19 mouse cellular contexts compared by ENCODE assay signal in the genomic region with DNA sequence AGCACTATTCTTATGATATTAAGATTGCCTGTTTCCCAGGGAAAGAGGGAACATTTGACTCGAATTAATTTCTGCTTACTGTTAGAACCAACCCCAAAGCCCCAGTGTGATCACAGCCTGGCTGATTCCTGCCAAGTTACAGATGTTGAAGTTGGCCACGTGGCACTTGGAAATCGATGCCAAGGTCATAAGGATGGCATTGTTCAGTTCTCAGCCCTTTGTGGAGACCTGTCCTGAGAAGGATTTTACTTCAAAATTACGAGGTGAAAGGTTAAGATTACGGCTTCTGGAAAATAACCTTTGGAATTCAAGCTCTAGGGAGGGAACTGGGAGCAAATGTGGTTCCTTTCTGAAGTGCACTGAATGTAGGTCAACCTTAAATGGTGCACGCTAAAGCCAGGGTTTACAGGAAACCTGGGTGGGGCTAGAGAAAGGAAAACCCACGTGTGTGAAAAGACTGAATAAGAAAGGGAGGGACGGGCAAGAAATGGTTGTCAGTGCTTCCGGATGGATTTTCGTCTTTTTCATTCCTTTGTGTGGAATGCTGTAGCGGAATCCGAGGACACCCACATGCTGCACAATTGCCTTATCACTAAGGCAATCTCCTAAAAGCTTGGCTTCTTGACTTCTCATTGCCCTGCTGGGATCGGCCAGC. TPM values are rescaled to one million over a fixed set of nuclear protein-coding genes. Genes with fewer than 3 reads are reported as not detected.
DNase-seq lines count a peak whose midpoint lies in the region; ATAC-seq lines count a peak whose summit lies in the region.
"Had no signal": no experiment of that assay in that cellular context is flagged by ENCODE, and none has a peak within 500 bp of the region (broad histone marks: within the 10 kb centered on the region; RNA-seq: fewer than 3 reads in every experiment).

No protein-coding gene starts in this region.

- intact Hi-C loops in left cerebral cortex, postnatal 10 days (cut with DNase I): no loop called here

- no peak for ATAC-seq in cerebellum, adult (ENCODE audit: insufficient number of reproducible peaks, low FRiP score, low TSS enrichment)
- ATAC-seq: forebrain, postnatal 0 days; hindbrain, postnatal 0 days; midbrain, embryonic 16.5 days had no signal

- DNase-seq in adrenal gland, adult 2 months: peak; percentile 52
- DNase-seq in adrenal gland, adult 18-20 months (ENCODE audit: low spot score in 2 of 2): no peak
- DNase-seq in kidney, adult 18-20 months: peak; percentile 67
- no peak for DNase-seq in kidney, postnatal 4 days
- peak; percentile 62 for DNase-seq in ES-CJ7 (ENCODE audit: low read depth, low spot score)
- DNase-seq in induced T-regulatory cell, adult 2 months (ENCODE audit: low read depth): peak; percentile 14
- no peak for DNase-seq in left cerebral cortex, postnatal 10 days (ENCODE audit: extremely low spot score in 1 of 2, low spot score in 2 of 2)
- DNase-seq: cerebellum, adult 11 months; cerebellum, postnatal 14 days; forebrain, postnatal 0 days; layer of hippocampus, adult 9-11 months; liver, embryonic 13.5 days; lung, embryonic 14.5 days; lung, postnatal 36 days; right cerebral cortex, postnatal 14 days; spleen, adult 18-20 months had no signal

RNA-seq across cellular contexts. Expression of gene Dusp6, which starts 53.8 kb away (rescaled TPM):
- 100 to 1,000 TPM in 1 of 2 experiments, 10 to 100 TPM in 1; 70.4 to 146 TPM for total RNA-seq in adrenal gland, adult 2 months (2021)
- 105 TPM in 2 replicates for polyA plus RNA-seq in adrenal gland, adult 2 months (2012; rRNA removed)
- total RNA-seq in adrenal gland, adult 18-20 months (2021): 100 to 1,000 TPM; 102 to 235 TPM
- total RNA-seq in left cerebral cortex, postnatal 10 days (2021): 10 to 100 TPM; 68.8 to 72.4 TPM

Comparison
In these comparisons a context has a peak if more than half of its experiments do, and no peak if none do; other contexts are left out.
1. DNase-seq: peak in adrenal gland, adult 2 months (single experiment), kidney, adult 18-20 months (single experiment), ES-CJ7 (single experiment) and induced T-regulatory cell, adult 2 months (single experiment); none in adrenal gland, adult 18-20 months (0 of 2), kidney, postnatal 4 days (0 of 2) and left cerebral cortex, postnatal 10 days (0 of 2).